ENCODE assay signal across 8 mouse cellular contexts in the genomic region with DNA sequence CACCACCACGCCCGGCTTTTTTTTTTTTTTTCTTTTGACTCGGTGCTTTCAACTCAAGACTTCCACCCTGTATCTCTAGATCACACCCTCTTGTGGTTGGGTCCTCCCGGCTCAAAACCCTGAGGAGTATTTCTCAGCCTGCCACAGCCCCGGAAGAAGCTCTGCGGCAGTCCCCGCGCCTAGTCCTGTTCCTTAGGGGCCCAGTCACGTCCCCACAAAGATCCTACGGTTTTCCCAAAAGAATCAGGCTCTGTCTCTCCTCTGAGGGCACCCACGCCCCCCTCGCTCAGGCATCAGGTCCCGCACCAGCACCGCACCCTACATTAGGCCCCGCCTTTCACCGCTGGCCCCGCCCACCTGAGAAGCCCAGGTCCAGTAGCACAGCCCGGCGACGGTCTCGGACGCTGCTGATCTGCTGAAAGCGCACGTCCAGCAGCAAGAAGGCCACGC. TPM values are rescaled to one million over a fixed set of nuclear protein-coding genes. Genes with fewer than 3 reads are reported as not detected.
DNase-seq lines count a peak whose midpoint lies in the region; ATAC-seq and TF ChIP-seq lines count a peak whose summit lies in the region.

No protein-coding gene starts in this region.

- H3K36me3 ChIP-seq in lung, postnatal 0 days (ENCODE audit: insufficient read depth, low read length): no peaks in the 10 kb centered on the region

- no peak for TF ChIP-seq POLR2A in bone marrow macrophage, adult 2 months (IDR thresholded peaks at IDR 0.05; ENCODE audit: borderline replicate concordance, low read depth, low read length)

- ATAC-seq in lung, postnatal 0 days: peak; percentile 81

- H3K4me3 ChIP-seq in bone marrow macrophage, adult 2 months (ENCODE audit: insufficient read depth, low read length): peak overlapping the region; percentile 69
- H3K4me3 ChIP-seq in lung, postnatal 0 days (ENCODE audit: low read depth, low read length): peak overlapping the region; percentile 27

- H3K9ac ChIP-seq in lung, postnatal 0 days (replicated peaks; ENCODE audit: low read depth): no peak overlapping the region; the same call in 1 of the 2 replicates

- 1% methylated on average over 25 of the region's 25 CpGs for WGBS in lung, postnatal 0 days

- H3K4me2 ChIP-seq in lung, postnatal 0 days (replicated peaks; ENCODE audit: low read depth, low read length): peak overlapping the region; percentile 49

- no peak for TF ChIP-seq EP300 in lung, postnatal 0 days (IDR thresholded peaks at IDR 0.05)

- H3K4me1 ChIP-seq in bone marrow macrophage, adult 2 months (ENCODE audit: control insufficient read depth, insufficient read depth, low read length): peaks cover 19% of the 10 kb centered on the region
- H3K4me1 ChIP-seq in lung, postnatal 0 days (ENCODE audit: insufficient read depth, low read depth, low read length): peaks cover 5% of the 10 kb centered on the region; the same call in 1 of the 2 replicates

- peak; percentile 54 to 58 for DNase-seq in cerebellum, postnatal 10 days
- DNase-seq in cerebellum, adult 9-11 months: no peak
- DNase-seq in gastrocnemius, adult 8-10 months (ENCODE audit: low spot score in 2 of 2): peak; percentile 31 to 49
- DNase-seq in kidney, adult 8-10 months: peak; percentile 46 to 64
- peak; percentile 53 for DNase-seq in lung, postnatal 0 days (ENCODE audit: low spot score)
- peak; percentile 62 for DNase-seq in retina, postnatal 1 day
- DNase-seq in layer of hippocampus, adult 9-10 months (ENCODE audit: low spot score): no peak

- peaks cover 13% of the 10 kb centered on the region; the same call in 1 of the 2 replicates for H3K27me3 ChIP-seq in lung, postnatal 0 days (replicated peaks; ENCODE audit: insufficient read depth, low read length)

- H3K9me3 ChIP-seq in lung, postnatal 0 days (ENCODE audit: low read length): no peaks in the 10 kb centered on the region

- no peak overlapping the region for H3K27ac ChIP-seq in bone marrow macrophage, adult 2 months (ENCODE audit: insufficient read depth, low read depth, low read length)
- H3K27ac ChIP-seq in lung, postnatal 0 days (ENCODE audit: low read length): no peak overlapping the region

- TF ChIP-seq CTCF in bone marrow macrophage, adult 2 months (IDR thresholded peaks at IDR 0.05; ENCODE audit: low read depth, low read length): no peak
- no peak for TF ChIP-seq CTCF in lung, postnatal 0 days (IDR thresholded peaks at IDR 0.05)

RNA-seq across cellular contexts. Expression of a gene that starts 2.6 kb away (rescaled TPM):
- polyA plus RNA-seq in bone marrow macrophage, adult 2 months (2012; ENCODE audit: insufficient read depth, insufficient read length, missing spikeins): 0.41 and 0.79 TPM in 2 replicates
- under 1 TPM in 1 of 4 experiments, not detected in 3; 0.17 TPM for total RNA-seq in gastrocnemius, adult 8-10 months (2022)
- 0.19 and 0.33 TPM in 2 replicates for polyA plus RNA-seq in lung, postnatal 0 days (2015; fragmentation: Nextera tagmentation; extraction: Ambion mirVana)

RNA-seq across cellular contexts. Expression of a gene that starts 8.8 kb away (rescaled TPM):
- 21.6 and 22.0 TPM in 2 replicates for polyA plus RNA-seq in bone marrow macrophage, adult 2 months (2012; ENCODE audit: insufficient read depth, insufficient read length, missing spikeins)
- 10 to 100 TPM; 38.2 to 54.4 (median 44.7) TPM for total RNA-seq in gastrocnemius, adult 8-10 months (2022)
- polyA plus RNA-seq in lung, postnatal 0 days (2015; fragmentation: Nextera tagmentation; extraction: Ambion mirVana): 26.1 and 29.0 TPM in 2 replicates

RNA-seq across cellular contexts. Expression of a gene that starts 8.9 kb away (rescaled TPM):
- polyA plus RNA-seq in bone marrow macrophage, adult 2 months (2012; ENCODE audit: insufficient read depth, insufficient read length, missing spikeins): 3.9 and 6.0 TPM in 2 replicates
- total RNA-seq in gastrocnemius, adult 8-10 months (2022): under 1 TPM; 0.22 to 0.70 (median 0.42) TPM
- polyA plus RNA-seq in lung, postnatal 0 days (2015; fragmentation: Nextera tagmentation; extraction: Ambion mirVana): 5.0 and 5.3 TPM in 2 replicates

RNA-seq across cellular contexts. Expression of a gene that starts 17.7 kb away (rescaled TPM):
- polyA plus RNA-seq in bone marrow macrophage, adult 2 months (2012; ENCODE audit: insufficient read depth, insufficient read length, missing spikeins): 28.0 and 29.6 TPM in 2 replicates
- total RNA-seq in gastrocnemius, adult 8-10 months (2022): 10 to 100 TPM; 22.4 to 27.6 (median 27.0) TPM
- polyA plus RNA-seq in lung, postnatal 0 days (2015; fragmentation: Nextera tagmentation; extraction: Ambion mirVana): 10.5 and 11.9 TPM in 2 replicates

RNA-seq across cellular contexts. Expression of a gene that starts 20.3 kb away (rescaled TPM):
- 11.7 and 16.9 TPM in 2 replicates for polyA plus RNA-seq in bone marrow macrophage, adult 2 months (2012; ENCODE audit: insufficient read depth, insufficient read length, missing spikeins)
- total RNA-seq in gastrocnemius, adult 8-10 months (2022): 10 to 100 TPM; 15.9 to 18.6 (median 17.1) TPM
- polyA plus RNA-seq in lung, postnatal 0 days (2015; fragmentation: Nextera tagmentation; extraction: Ambion mirVana): 26.8 and 33.4 TPM in 2 replicates

Comparison
In these comparisons a context has a peak if more than half of its experiments do, and no peak if none do; other contexts are left out.
1. DNase-seq: peak in cerebellum, postnatal 10 days (2 of 2), gastrocnemius, adult 8-10 months (2 of 2), kidney, adult 8-10 months (2 of 2), lung, postnatal 0 days (single experiment) and retina, postnatal 1 day (single experiment); none in cerebellum, adult 9-11 months (single experiment) and layer of hippocampus, adult 9-10 months (single experiment).